Mouse (Mus musculus) lung, adult 2 months (tissue): Measurements from ENCODE around the gene Zfp62. TPM values are rescaled to one million over a fixed set of nuclear protein-coding genes. Genes with fewer than 3 reads are reported as not detected.

Experiments
- DNase-seq: peaks from one replicate; pipeline ENCODE4 v3.0.0; 2022
- H3K4me1 ChIP-seq: fragments of 200-500 bp; 2 replicates; pipeline ENCODE4 v1.6.1; 2011; ENCODE audit warnings: low read length; ENCODE audit not compliant: control insufficient read depth, insufficient read depth
- H3K4me3 ChIP-seq: fragments of 200-500 bp; replicated peaks from 2 replicates; pipeline ENCODE3; 2011; ENCODE audit warnings: low read depth, mild to moderate bottlenecking, control low read depth, low read length; ENCODE audit errors: extremely low read depth
- CTCF ChIP-seq: fragments of 200-500 bp; IDR thresholded peaks from 2 replicates; pipeline ENCODE4 v1.5.1; 2011; ENCODE audit warnings: mild to moderate bottlenecking, low read length, control low read depth; ENCODE audit not compliant: insufficient read depth
- POLR2A ChIP-seq: fragments of 200-500 bp; IDR thresholded peaks from 2 replicates; pipeline ENCODE4 v1.6.1; 2011; ENCODE audit warnings: low read depth, mild to moderate bottlenecking, control low read depth, low read length, borderline replicate concordance; ENCODE audit errors: extremely low read depth
- WGBS: fragments of 180-500 bp; shearing (Covaris S2); methylation state at CpG from one replicate; pipeline ENCODE4 v1.1.7; 2018; 5-methylcytosine and 5-hydroxymethylcytosine counted together
- polyA plus RNA-seq: library from polyadenylated mRNA; depleted of rRNA; stranded (reverse); fragments of >200 nt; gene quantifications from 2 replicates; pipeline ENCODE4 v1.2.3, GENCODE M21; 2012; rRNA removed

Zfp62 gene
- polyA plus RNA-seq, 1 experiment: 3.0 TPM

- 66% methylated on average over 8 of the region's 8 CpGs for WGBS
- peaks cover 12% of the 10 kb centered on the region for H3K4me1 ChIP-seq
- TF ChIP-seq POLR2A: no peak
- TF ChIP-seq CTCF: no peak
- H3K4me3 ChIP-seq: no peak overlapping the region
- DNase-seq: no peak
These were observed 62.0 kb downstream of the Zfp62 start for GRCm38 (mm10) chr11:49265101-49265500.

- 60% methylated on average over 6 of the region's 6 CpGs for WGBS
- no peak for DNase-seq
- TF ChIP-seq POLR2A (no peak), CTCF (no peak)
- Histone ChIP-seq H3K4me3 (no peak overlapping the region), H3K4me1 (0 out of 2 replicates have a peak, but pooled peaks cover 3% of the 10 kb centered on the region)
These were observed 63.6 kb downstream of the Zfp62 start for GRCm38 (mm10) chr11:49266671-49267070.

DNA sequence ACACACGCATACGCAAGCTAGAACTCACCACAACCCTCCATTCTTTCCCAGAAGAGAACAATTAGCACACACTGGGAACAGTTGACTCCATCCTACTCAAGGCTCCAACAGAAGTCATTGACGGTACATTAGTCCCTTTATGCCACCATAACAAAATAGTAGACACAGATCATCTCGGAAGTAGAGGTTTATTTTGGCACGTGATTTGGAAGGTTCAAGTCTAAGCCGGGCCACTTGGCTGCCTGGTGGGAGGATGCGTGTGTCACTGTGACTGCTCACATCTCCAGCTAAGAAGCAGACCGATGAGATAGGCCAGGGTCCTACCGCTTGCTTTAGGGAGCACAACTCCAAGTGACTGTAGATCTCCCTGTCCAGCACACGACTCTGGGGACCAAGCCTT lies 64.2 kb downstream of the Zfp62 start:
- 64% methylated on average over 10 of the region's 10 CpGs for WGBS
- TF ChIP-seq CTCF: no peak
- TF ChIP-seq POLR2A: no peak
- 0 out of 2 replicates have a peak, but pooled peaks cover 1% of the 10 kb centered on the region for H3K4me1 ChIP-seq
- no peak for DNase-seq
- H3K4me3 ChIP-seq: no peak overlapping the region

DNA sequence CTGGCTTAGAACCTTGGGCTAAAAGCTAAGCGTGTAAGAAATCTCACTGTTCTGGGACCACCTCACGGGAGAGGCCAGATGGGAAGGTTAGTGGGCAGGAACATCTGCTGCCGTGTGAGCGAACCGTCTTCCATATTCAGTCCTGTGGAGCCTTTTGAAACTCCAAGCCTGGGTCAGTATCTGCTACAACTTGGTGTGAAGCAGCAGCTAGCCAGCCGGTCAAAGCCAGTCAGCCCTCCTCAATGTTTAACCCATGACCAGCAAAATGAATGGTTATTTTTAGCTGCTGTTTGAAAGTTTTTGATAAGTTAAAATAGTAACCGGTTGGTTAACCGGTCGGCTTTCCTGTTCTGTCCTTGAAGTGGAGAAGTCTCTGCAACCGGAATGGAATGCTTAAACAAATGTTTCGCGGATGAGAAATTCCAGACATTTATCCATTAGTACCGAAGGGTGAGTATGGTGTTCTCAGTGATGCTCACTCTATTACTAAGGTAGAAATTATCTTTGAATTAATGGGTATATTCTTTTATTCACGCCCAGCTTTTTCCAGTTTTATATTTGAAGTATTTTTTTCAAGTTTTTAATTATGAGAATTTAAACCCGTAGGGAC lies 65.0 kb downstream of the Zfp62 start:
- no peaks in the 10 kb centered on the region for H3K4me1 ChIP-seq
- WGBS: 57% methylated on average over 15 of the region's 15 CpGs
- TF ChIP-seq CTCF: no peak
- no peak for TF ChIP-seq POLR2A
- H3K4me3 ChIP-seq: no peak overlapping the region
- DNase-seq: no peak

Other genes starting within 250 kb of the Zfp62 start
- 0.18 and 0.66 TPM in 2 replicates for gene Olfr56, start 224.4 kb upstream of the Zfp62 start, polyA plus RNA-seq
- 7.4 and 7.6 TPM in 2 replicates for gene 9930111J21Rik1, start 223.9 kb upstream of the Zfp62 start, polyA plus RNA-seq
- gene Gm12185, start 211.1 kb upstream of the Zfp62 start, polyA plus RNA-seq: 0.58 and 0.62 TPM in 2 replicates
- gene Tgtp1, start 209.1 kb upstream of the Zfp62 start, polyA plus RNA-seq: 0.68 and 1.7 TPM in 2 replicates
- gene 9930111J21Rik2, start 152.1 kb upstream of the Zfp62 start, polyA plus RNA-seq: 3.6 and 5.3 TPM in 2 replicates
- gene Tgtp2, start 139.1 kb upstream of the Zfp62 start, polyA plus RNA-seq: 10.5 and 17.6 TPM in 2 replicates
- gene Ifi47, start 126.7 kb upstream of the Zfp62 start, polyA plus RNA-seq: 7.4 and 12.7 TPM in 2 replicates
- gene Olfr1396, start 88.4 kb upstream of the Zfp62 start, polyA plus RNA-seq: 0.17 and 0.26 TPM in 2 replicates
- not detected in 2 replicates for gene Olfr1395, start 61.0 kb upstream of the Zfp62 start, polyA plus RNA-seq
- gene Olfr1394, start 48.9 kb upstream of the Zfp62 start, polyA plus RNA-seq: not detected in 2 replicates
- 1.6 and 2.1 TPM in 2 replicates for gene Btnl9, start 16.1 kb upstream of the Zfp62 start, polyA plus RNA-seq
- gene Mgat1, start 40.9 kb downstream of the Zfp62 start, polyA plus RNA-seq: 216 and 218 TPM in 2 replicates
- not detected in 2 replicates for gene Olfr1393, start 75.0 kb downstream of the Zfp62 start, polyA plus RNA-seq
- 0.09 TPM in 1 of 2 replicates, not detected in the other for gene Olfr1392, start 82.0 kb downstream of the Zfp62 start, polyA plus RNA-seq
- gene Olfr10, start 101.4 kb downstream of the Zfp62 start, polyA plus RNA-seq: not detected in 2 replicates
- not detected in 2 replicates for gene Olfr1391, start 119.5 kb downstream of the Zfp62 start, polyA plus RNA-seq
- not detected in 2 replicates for gene Olfr1390, start 131.9 kb downstream of the Zfp62 start, polyA plus RNA-seq
- gene Olfr1389, start 219.8 kb downstream of the Zfp62 start, polyA plus RNA-seq: not detected in 2 replicates
- 0.07 and 0.08 TPM in 2 replicates for gene Olfr1388, start 233.3 kb downstream of the Zfp62 start, polyA plus RNA-seq